Mouse (Mus musculus) kidney, embryonic 16.5 days (tissue): ENCODE measurements around the gene Sgms1. TPM values are rescaled to one million over a fixed set of nuclear protein-coding genes. Genes with fewer than 3 reads are reported as not detected.

ENCODE experiments used
- ATAC-seq: fragments of 200-750 bp; cut with Nextera tagmentation; 2 replicates; pipeline ENCODE4 v1.8.0; 2017; ENCODE audit warnings: moderate TSS enrichment; ENCODE audit not compliant: low FRiP score, low TSS enrichment
- H3K27ac ChIP-seq: fragments of 300-500 bp; sonication (generic); 2 replicates; pipeline ENCODE4 v1.5.1; 2014; ENCODE audit warnings: low read length
- H3K27me3 ChIP-seq: fragments of 300-500 bp; sonication (generic); 2 replicates; pipeline ENCODE4 v1.6.1; 2014; ENCODE audit warnings: low read length, control low read depth, mixed read lengths; ENCODE audit not compliant: insufficient read depth
- H3K36me3 ChIP-seq: fragments of 300-500 bp; sonication (generic); 2 replicates; pipeline ENCODE4 v1.6.1; 2014; ENCODE audit warnings: low read length, control low read depth, mixed read lengths; ENCODE audit not compliant: insufficient read depth
- H3K4me1 ChIP-seq: fragments of 300-500 bp; sonication (generic); 2 replicates; pipeline ENCODE4 v1.6.1; 2014; ENCODE audit warnings: low read length, control low read depth, mixed read lengths; ENCODE audit not compliant: insufficient read depth
- H3K4me2 ChIP-seq: fragments of 300-500 bp; sonication (generic); replicated peaks from 2 replicates; pipeline ENCODE4 v1.6.1; 2014; ENCODE audit warnings: low read depth, low read length
- H3K4me3 ChIP-seq: fragments of 300-500 bp; sonication (generic); 2 replicates; pipeline ENCODE4 v1.5.1; 2014; ENCODE audit warnings: mild to moderate bottlenecking, low read length
- H3K9ac ChIP-seq: fragments of 300-500 bp; sonication (generic); replicated peaks from 2 replicates; pipeline ENCODE4 v1.6.1; 2014; ENCODE audit warnings: low read length
- H3K9me3 ChIP-seq: fragments of 300-500 bp; sonication (generic); 2 replicates; pipeline ENCODE4 v1.6.1; 2016; ENCODE audit warnings: low read length, control low read depth
- WGBS: fragments of 180-500 bp; shearing (Covaris S2); extraction: QIAGEN DNeasy Blood & Tissue Kit; methylation state at CpG from one replicate; pipeline ENCODE4 v1.1.7; 2014; 5-methylcytosine and 5-hydroxymethylcytosine counted together
- polyA plus RNA-seq: library from polyadenylated mRNA; unstranded; fragments of >200 nt; fragmentation: Nextera tagmentation; extraction: Ambion mirVana; gene quantifications from 2 replicates; pipeline ENCODE4 v1.2.1, GENCODE M21; 2015

Sgms1 gene
- polyA plus RNA-seq, 1 experiment from 2014 or later, result 65.5 TPM

GRCm38 (mm10) chr19:32231292-32231691 is 158.2 kb downstream of the Sgms1 start:
- Histone ChIP-seq H3K4me1 (0 out of 2 replicates have a peak, but pooled peaks cover 4% of the 10 kb centered on the region), H3K9ac (no peak overlapping the region), H3K27me3 (no peaks in the 10 kb centered on the region), H3K4me2 (no peak overlapping the region), H3K36me3 (no peaks in the 10 kb centered on the region), H3K27ac (no peak overlapping the region), H3K9me3 (no peaks in the 10 kb centered on the region), H3K4me3 (no peak overlapping the region)
- 67% methylated on average over 10 of the region's 10 CpGs for WGBS
- ATAC-seq, result no peak

GRCm38 (mm10) chr19:32230798-32231197 is 158.7 kb downstream of the Sgms1 start:
- Histone ChIP-seq H3K4me2 (no peak overlapping the region), H3K4me3 (no peak overlapping the region), H3K36me3 (no peaks in the 10 kb centered on the region), H3K27ac (no peak overlapping the region), H3K9me3 (no peaks in the 10 kb centered on the region), H3K27me3 (no peaks in the 10 kb centered on the region), H3K9ac (no peak overlapping the region), H3K4me1 (0 out of 2 replicates have a peak, but pooled peaks cover 4% of the 10 kb centered on the region)
- 59% methylated on average over 5 of the region's 5 CpGs for WGBS
- no peak for ATAC-seq

- no peak for ATAC-seq
- no peaks in the 10 kb centered on the region for H3K27me3 ChIP-seq
- 92% methylated on average over 5 of the region's 5 CpGs for WGBS
- H3K4me1 ChIP-seq, result 0 out of 2 replicates have a peak, but pooled peaks cover 4% of the 10 kb centered on the region
- no peak overlapping the region for H3K27ac ChIP-seq
- no peak overlapping the region for H3K9ac ChIP-seq
- H3K4me3 ChIP-seq, result no peak overlapping the region
- H3K4me2 ChIP-seq, result no peak overlapping the region
- no peaks in the 10 kb centered on the region for H3K9me3 ChIP-seq
- H3K36me3 ChIP-seq, result no peaks in the 10 kb centered on the region
These were observed 159.2 kb downstream of the Sgms1 start for GRCm38 (mm10) chr19:32230301-32230700.

DNA sequence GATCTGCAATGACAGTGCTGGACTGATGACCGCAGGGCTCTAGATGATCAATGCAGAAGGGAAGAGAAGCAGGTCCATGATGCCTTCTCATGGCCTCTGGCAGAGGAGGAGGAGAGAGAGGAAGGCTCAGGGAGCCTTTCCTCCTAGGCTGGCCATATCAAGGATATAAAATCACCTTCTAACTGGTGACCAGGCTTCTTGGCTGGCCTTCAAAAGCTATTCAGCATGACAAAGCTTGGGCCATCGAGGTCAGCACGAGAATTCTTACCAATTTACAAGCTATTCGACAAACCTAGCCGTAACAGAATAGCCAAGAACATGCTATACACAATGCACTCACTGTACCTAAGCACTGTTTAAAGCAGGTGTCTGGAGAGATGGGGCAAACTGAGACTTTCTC is 159.7 kb downstream of the Sgms1 start:
- Histone ChIP-seq H3K9me3 (no peaks in the 10 kb centered on the region), H3K27ac (no peak overlapping the region), H3K4me1 (0 out of 2 replicates have a peak, but pooled peaks cover 4% of the 10 kb centered on the region), H3K4me3 (no peak overlapping the region), H3K36me3 (no peaks in the 10 kb centered on the region), H3K27me3 (no peaks in the 10 kb centered on the region), H3K4me2 (no peak overlapping the region), H3K9ac (no peak overlapping the region)
- ATAC-seq, result no peak
- 82% methylated on average over 5 of the region's 5 CpGs for WGBS

DNA sequence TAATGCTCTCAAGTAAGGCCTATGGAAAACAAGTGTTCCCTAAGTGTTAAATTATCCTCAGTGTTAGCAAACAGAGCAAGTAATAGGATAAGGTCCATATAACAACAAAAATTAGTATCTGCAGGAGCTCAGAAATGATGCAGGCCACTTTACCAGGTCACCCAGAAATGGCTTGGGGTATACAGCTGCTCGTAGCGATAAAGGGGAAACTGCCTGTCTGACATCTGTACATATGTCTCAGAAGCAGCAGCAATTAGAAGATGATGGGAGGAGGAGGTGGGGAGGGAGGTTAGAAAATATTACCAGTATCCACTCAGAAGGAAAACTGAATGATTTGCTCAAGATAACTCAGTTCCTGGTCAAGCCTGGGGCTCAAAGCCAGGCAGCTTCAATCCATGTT is 162.3 kb downstream of the Sgms1 start:
- Histone ChIP-seq H3K4me1 (0 out of 2 replicates have a peak, but pooled peaks cover 4% of the 10 kb centered on the region), H3K9me3 (no peaks in the 10 kb centered on the region), H3K4me3 (no peak overlapping the region), H3K27ac (no peak overlapping the region), H3K4me2 (no peak overlapping the region), H3K27me3 (no peaks in the 10 kb centered on the region), H3K36me3 (peaks cover 8% of the 10 kb centered on the region), H3K9ac (no peak overlapping the region)
- ATAC-seq, result no peak
- 88% methylated on average over 2 of the region's 2 CpGs for WGBS

DNA sequence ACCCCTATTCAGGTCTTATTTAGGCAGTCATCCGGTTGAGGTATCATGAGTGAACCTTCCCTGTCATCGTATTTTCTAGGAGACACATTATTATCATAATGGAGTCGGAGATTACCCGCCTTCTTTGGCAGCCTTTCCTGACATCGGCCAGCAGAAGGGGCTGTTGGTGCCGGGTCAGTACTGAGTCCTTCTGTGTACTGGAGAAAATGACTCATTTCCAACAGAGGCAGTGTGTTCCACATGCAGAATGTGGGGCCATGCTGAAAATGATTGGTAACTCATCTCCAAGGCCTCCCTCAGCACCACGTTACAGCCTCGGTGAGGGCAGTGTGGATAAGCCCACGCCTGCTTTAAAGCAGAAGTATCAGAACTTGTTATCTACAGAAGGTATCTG is 164.4 kb downstream of the Sgms1 start:
- peaks cover 13% of the 10 kb centered on the region for H3K36me3 ChIP-seq
- H3K4me3 ChIP-seq, result no peak overlapping the region
- H3K4me1 ChIP-seq, result no peaks in the 10 kb centered on the region
- H3K4me2 ChIP-seq, result no peak overlapping the region
- H3K27me3 ChIP-seq, result no peaks in the 10 kb centered on the region
- 77% methylated on average over 9 of the region's 9 CpGs for WGBS
- no peak; the same call in 1 of the 2 replicates for ATAC-seq
- no peak overlapping the region for H3K9ac ChIP-seq
- H3K27ac ChIP-seq, result no peak overlapping the region
- no peaks in the 10 kb centered on the region for H3K9me3 ChIP-seq

DNA sequence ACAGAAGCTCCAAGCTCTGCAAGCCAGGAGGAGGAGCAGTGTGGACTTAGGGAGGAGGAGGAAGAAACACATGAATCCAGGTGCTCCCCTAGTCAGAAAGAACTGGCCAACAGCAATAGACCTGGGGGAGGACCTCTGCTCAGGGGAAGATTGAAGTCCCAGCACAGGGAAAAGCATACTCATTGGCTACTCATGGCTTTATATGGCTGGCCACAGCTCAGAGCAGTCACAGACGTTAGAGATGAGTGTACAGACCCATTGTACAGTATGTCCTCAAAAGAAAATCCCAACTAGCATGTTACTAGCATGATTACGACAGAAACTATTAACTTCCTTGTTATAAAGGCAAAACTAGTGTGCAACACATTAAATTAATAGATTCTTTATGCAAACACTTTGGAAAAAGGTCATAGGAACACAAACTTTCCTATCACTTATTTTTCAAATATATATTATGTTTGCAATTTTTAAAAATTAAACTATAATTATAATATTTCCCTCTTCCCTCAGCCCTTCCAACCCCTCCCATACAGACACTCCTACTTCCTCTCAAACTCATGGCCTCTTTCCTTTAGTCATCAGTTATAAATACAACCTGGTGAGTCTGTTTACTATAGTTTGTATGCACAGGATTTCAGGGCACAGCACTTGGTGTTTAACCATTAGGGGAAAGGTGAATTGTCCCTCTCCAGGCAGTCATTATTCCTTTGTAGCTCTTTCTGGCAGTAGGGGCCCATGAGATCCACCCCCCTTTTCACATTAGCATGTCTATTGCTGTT is 165.0 kb downstream of the Sgms1 start:
- no peak overlapping the region for H3K4me2 ChIP-seq
- no peaks in the 10 kb centered on the region for H3K4me1 ChIP-seq
- no peaks in the 10 kb centered on the region for H3K27me3 ChIP-seq
- no peak overlapping the region for H3K27ac ChIP-seq
- no peaks in the 10 kb centered on the region for H3K9me3 ChIP-seq
- ATAC-seq, result no peak
- no peak overlapping the region for H3K4me3 ChIP-seq
- H3K9ac ChIP-seq, result no peak overlapping the region
- 79% methylated on average over 2 of the region's 2 CpGs for whole genome bisulfite sequencing
- H3K36me3 ChIP-seq, result peaks cover 13% of the 10 kb centered on the region

DNA sequence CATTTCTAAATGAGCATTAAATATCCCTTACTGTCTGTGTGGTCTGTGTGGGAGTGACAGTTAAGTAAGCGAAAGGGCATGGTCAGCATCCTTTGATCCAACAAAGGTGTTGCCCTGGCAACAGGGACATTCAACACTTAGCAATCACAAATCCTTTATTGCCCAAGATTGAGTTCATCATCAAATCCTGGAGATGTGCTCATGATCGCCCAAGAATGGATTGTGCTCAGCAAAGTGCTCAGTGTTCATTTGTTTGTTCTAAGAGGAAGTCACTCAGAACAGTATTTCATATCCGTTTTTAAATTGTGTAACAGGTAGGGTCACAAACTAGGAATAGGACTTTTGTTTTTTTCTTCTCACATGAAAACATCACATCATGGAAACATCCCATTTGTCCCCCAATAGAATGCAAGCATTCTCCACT is 165.8 kb downstream of the Sgms1 start:
- ATAC-seq, result no peak
- Histone ChIP-seq H3K4me1 (no peaks in the 10 kb centered on the region), H3K36me3 (peaks cover 13% of the 10 kb centered on the region), H3K9me3 (no peaks in the 10 kb centered on the region), H3K4me3 (no peak overlapping the region), H3K27ac (no peak overlapping the region), H3K9ac (no peak overlapping the region), H3K4me2 (no peak overlapping the region), H3K27me3 (no peaks in the 10 kb centered on the region)
- WGBS, result 57% methylated on average over 3 of the region's 3 CpGs

DNA sequence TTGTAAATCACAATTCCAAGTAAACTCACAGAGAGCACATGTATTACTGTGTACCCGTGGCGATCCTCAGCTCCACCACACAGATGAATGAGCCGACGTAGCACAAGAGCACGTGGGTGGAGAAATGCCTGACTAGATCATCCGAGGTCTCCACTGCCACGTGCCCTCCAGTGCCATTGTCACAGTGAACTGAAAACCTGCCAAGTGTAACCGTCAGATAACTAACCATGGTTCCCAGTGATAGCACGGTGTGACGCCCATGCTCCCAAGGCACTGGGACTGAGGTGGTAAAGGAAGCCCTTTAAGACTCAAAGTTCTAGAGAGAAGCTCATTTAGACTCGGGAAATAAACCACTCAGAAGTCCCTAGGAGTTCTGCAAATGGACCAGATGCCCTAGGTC is 167.4 kb downstream of the Sgms1 start:
- Histone ChIP-seq H3K27ac (no peak overlapping the region), H3K27me3 (no peaks in the 10 kb centered on the region), H3K36me3 (peaks cover 13% of the 10 kb centered on the region), H3K9ac (no peak overlapping the region), H3K4me3 (no peak overlapping the region), H3K4me1 (no peaks in the 10 kb centered on the region), H3K4me2 (no peak overlapping the region), H3K9me3 (no peaks in the 10 kb centered on the region)
- no peak for ATAC-seq
- WGBS, result 83% methylated on average over 11 of the region's 11 CpGs

DNA sequence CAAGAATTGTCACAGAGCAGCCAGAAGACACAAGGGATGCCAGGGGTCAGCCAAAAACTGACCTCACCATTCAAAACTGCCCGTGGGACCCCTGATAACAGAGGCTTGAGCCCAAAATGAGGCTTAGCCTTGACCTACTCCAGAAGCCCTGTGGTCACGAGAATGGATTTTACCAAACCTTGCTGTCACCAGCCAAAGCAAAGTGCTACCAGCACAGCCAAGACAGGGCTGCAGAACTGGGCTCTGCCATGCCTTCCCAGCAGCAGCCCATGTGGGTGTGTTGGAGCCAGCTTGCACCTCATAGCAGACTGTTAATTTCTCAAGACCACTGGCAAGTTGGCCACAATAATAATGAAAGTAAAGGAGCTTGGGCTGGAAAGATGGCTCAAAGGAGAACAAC is 168.5 kb downstream of the Sgms1 start:
- ATAC-seq, result no peak
- H3K9ac ChIP-seq, result no peak overlapping the region
- H3K4me3 ChIP-seq, result no peak overlapping the region
- H3K27me3 ChIP-seq, result no peaks in the 10 kb centered on the region
- WGBS, result 77% methylated on average over 2 of the region's 2 CpGs
- H3K9me3 ChIP-seq, result no peaks in the 10 kb centered on the region
- no peaks in the 10 kb centered on the region for H3K4me1 ChIP-seq
- H3K4me2 ChIP-seq, result no peak overlapping the region
- H3K36me3 ChIP-seq, result peaks cover 13% of the 10 kb centered on the region
- H3K27ac ChIP-seq, result no peak overlapping the region
